Mouse (Mus musculus) heart, postnatal 0 days (tissue): ENCODE data around the gene Acox3.

ENCODE experiments used
- CTCF ChIP-seq: IDR thresholded peaks from 2 replicates; pipeline ENCODE4 v1.5.1; 2016; ENCODE audit warnings: antibody characterized with exemption, control low read depth, low read depth
- EP300 ChIP-seq: IDR thresholded peaks from 2 replicates; pipeline ENCODE4 v1.6.1; 2016; ENCODE audit warnings: antibody characterized with exemption, low read depth

- TF ChIP-seq CTCF (no peak), EP300 (no peak)
Measured at GRCm38 (mm10) chr5:35661210-35661609, 78.4 kb downstream of the Acox3 start.
